Mouse (Mus musculus): Measurements from ENCODE around the gene Podxl. TPM values are rescaled to one million over a fixed set of nuclear protein-coding genes. Genes with fewer than 3 reads are reported as not detected.

Gene Podxl
- polyA plus RNA-seq, 1 experiment: 0.60 TPM

GRCm38 (mm10) chr6:31556460-31557100 is 7.2 kb downstream of the Podxl start:
- peak overlapping the region; percentile 10 for H3K4me2 ChIP-seq (ENCODE audit: low read depth)
- no peaks in the 10 kb centered on the region for H3K36me3 ChIP-seq (ENCODE audit: control insufficient read depth, insufficient read depth)
- H3K27me3 ChIP-seq (ENCODE audit: control insufficient read depth, insufficient read depth, insufficient read length): no peaks in the 10 kb centered on the region
- H3K4me3 ChIP-seq: no peak overlapping the region
- TF ChIP-seq MYOG (IDR thresholded peaks at IDR 0.05; ENCODE audit: control insufficient read depth in 1 of 3, insufficient read depth in 1 of 3, insufficient read length in 2 of 3, low read depth in 2 of 3) (no peak), CEBPB (IDR thresholded peaks at IDR 0.05; ENCODE audit: insufficient read depth, poor library complexity, severe bottlenecking) (no peak), POLR2AphosphoS2 (IDR thresholded peaks at IDR 0.05; ENCODE audit: insufficient read length, low read depth) (no peak), TCF3 (IDR thresholded peaks at IDR 0.05; ENCODE audit: insufficient read length, low read depth) (no peak)
- no peak overlapping the region for H3ac ChIP-seq (ENCODE audit: control insufficient read depth, insufficient read length)
- H3K79me2 ChIP-seq (ENCODE audit: control insufficient read depth, insufficient read depth): no peaks in the 10 kb centered on the region

GRCm38 (mm10) chr6:31550876-31551532 is 12.8 kb downstream of the Podxl start:
- H3K79me2 ChIP-seq (ENCODE audit: control insufficient read depth, insufficient read depth): no peaks in the 10 kb centered on the region
- H3K36me3 ChIP-seq (ENCODE audit: control insufficient read depth, insufficient read depth): no peaks in the 10 kb centered on the region
- H3K4me2 ChIP-seq (ENCODE audit: low read depth): no peak overlapping the region
- no peak overlapping the region for H3K4me3 ChIP-seq
- no peaks in the 10 kb centered on the region for H3K27me3 ChIP-seq (ENCODE audit: control insufficient read depth, insufficient read depth, insufficient read length)
- H3ac ChIP-seq (ENCODE audit: control insufficient read depth, insufficient read length): no peak overlapping the region
- TF ChIP-seq MAX (IDR thresholded peaks at IDR 0.05; ENCODE audit: low read depth) (no peak), TCF12 (IDR thresholded peaks at IDR 0.05; ENCODE audit: insufficient read depth, poor library complexity, severe bottlenecking) (no peak), MYOG (IDR thresholded peaks at IDR 0.05; ENCODE audit: control insufficient read depth in 1 of 3, insufficient read depth in 1 of 3, insufficient read length in 2 of 3, low read depth in 2 of 3) (no peak), POLR2AphosphoS2 (IDR thresholded peaks at IDR 0.05; ENCODE audit: insufficient read length, low read depth) (no peak), E2F4 (IDR thresholded peaks at IDR 0.05; ENCODE audit: insufficient read depth) (no peak), TCF3 (IDR thresholded peaks at IDR 0.05; ENCODE audit: insufficient read length, low read depth) (no peak), CEBPB (IDR thresholded peaks at IDR 0.05; ENCODE audit: insufficient read depth, poor library complexity, severe bottlenecking) (no peak), USF1 (IDR thresholded peaks at IDR 0.05; ENCODE audit: low read depth) (no peak), REST (IDR thresholded peaks at IDR 0.05; ENCODE audit: insufficient read depth, insufficient read length) (no peak), SRF (IDR thresholded peaks at IDR 0.05; ENCODE audit: control insufficient read depth, insufficient read length, low read depth) (no peak), POLR2A (IDR thresholded peaks at IDR 0.05; ENCODE audit: insufficient read length, low read depth) (no peak), MYOD1 (IDR thresholded peaks at IDR 0.05; ENCODE audit: control insufficient read depth in 1 of 3, insufficient read length in 2 of 3, low read depth in 2 of 3) (no peak)

GRCm38 (mm10) chr6:31549361-31550051 is 14.3 kb downstream of the Podxl start:
- Histone ChIP-seq H3K4me2 (ENCODE audit: low read depth) (no peak overlapping the region), H3K4me3 (no peak overlapping the region)
- TF ChIP-seq POLR2A (IDR thresholded peaks at IDR 0.05; ENCODE audit: insufficient read length, low read depth) (no peak), USF1 (IDR thresholded peaks at IDR 0.05; ENCODE audit: low read depth) (no peak), TCF12 (IDR thresholded peaks at IDR 0.05; ENCODE audit: insufficient read depth, poor library complexity, severe bottlenecking) (no peak), TCF3 (IDR thresholded peaks at IDR 0.05; ENCODE audit: insufficient read length, low read depth) (no peak), MAX (IDR thresholded peaks at IDR 0.05; ENCODE audit: low read depth) (no peak), MYOG (IDR thresholded peaks at IDR 0.05; ENCODE audit: control insufficient read depth in 1 of 3, insufficient read depth in 1 of 3, insufficient read length in 2 of 3, low read depth in 2 of 3) (peak in 1 of 3 experiments; percentile 13), SRF (IDR thresholded peaks at IDR 0.05; ENCODE audit: control insufficient read depth, insufficient read length, low read depth) (no peak), POLR2AphosphoS2 (IDR thresholded peaks at IDR 0.05; ENCODE audit: insufficient read length, low read depth) (no peak), MYOD1 (IDR thresholded peaks at IDR 0.05; ENCODE audit: control insufficient read depth in 1 of 3, insufficient read length in 2 of 3, low read depth in 2 of 3) (peak in 1 of 3 experiments; percentile 8)

GRCm38 (mm10) chr6:31544318-31544717 is 19.5 kb downstream of the Podxl start:
- no peak overlapping the region for H3K4me2 ChIP-seq (ENCODE audit: low read depth)
- no peaks in the 10 kb centered on the region for H3K27me3 ChIP-seq (ENCODE audit: control insufficient read depth, insufficient read depth, insufficient read length)
- no peaks in the 10 kb centered on the region for H3K79me2 ChIP-seq (ENCODE audit: control insufficient read depth, insufficient read depth)
- H3ac ChIP-seq (ENCODE audit: control insufficient read depth, insufficient read length): no peak overlapping the region
- H3K4me3 ChIP-seq: no peak overlapping the region
- H3K36me3 ChIP-seq (ENCODE audit: control insufficient read depth, insufficient read depth): no peaks in the 10 kb centered on the region
- TF ChIP-seq POLR2A (IDR thresholded peaks at IDR 0.05; ENCODE audit: insufficient read length, low read depth): no peak
- no peak for TF ChIP-seq SRF (IDR thresholded peaks at IDR 0.05; ENCODE audit: control insufficient read depth, insufficient read length, low read depth)
- no peak for TF ChIP-seq CEBPB (IDR thresholded peaks at IDR 0.05; ENCODE audit: insufficient read depth, poor library complexity, severe bottlenecking)
- no peak for TF ChIP-seq REST (IDR thresholded peaks at IDR 0.05; ENCODE audit: insufficient read depth, insufficient read length)
- no peak for TF ChIP-seq MYOG (IDR thresholded peaks at IDR 0.05; ENCODE audit: control insufficient read depth in 1 of 3, insufficient read depth in 1 of 3, insufficient read length in 2 of 3, low read depth in 2 of 3)
- no peak for TF ChIP-seq E2F4 (IDR thresholded peaks at IDR 0.05; ENCODE audit: insufficient read depth)
- no peak for TF ChIP-seq MAX (IDR thresholded peaks at IDR 0.05; ENCODE audit: low read depth)
- TF ChIP-seq TCF3 (IDR thresholded peaks at IDR 0.05; ENCODE audit: insufficient read length, low read depth): no peak
- TF ChIP-seq MYOD1 (IDR thresholded peaks at IDR 0.05; ENCODE audit: control insufficient read depth in 1 of 3, insufficient read length in 2 of 3, low read depth in 2 of 3): no peak
- TF ChIP-seq TCF12 (IDR thresholded peaks at IDR 0.05; ENCODE audit: insufficient read depth, poor library complexity, severe bottlenecking): no peak
- TF ChIP-seq USF1 (IDR thresholded peaks at IDR 0.05; ENCODE audit: low read depth): no peak
- TF ChIP-seq POLR2AphosphoS2 (IDR thresholded peaks at IDR 0.05; ENCODE audit: insufficient read length, low read depth): no peak

More at GRCm38 (mm10) chr6:31549361-31550051, 14.3 kb downstream of the Podxl start:
- Histone ChIP-seq H3ac (ENCODE audit: control insufficient read depth, insufficient read length) (no peak overlapping the region), H3K27me3 (ENCODE audit: control insufficient read depth, insufficient read depth, insufficient read length) (no peaks in the 10 kb centered on the region), H3K36me3 (ENCODE audit: control insufficient read depth, insufficient read depth) (no peaks in the 10 kb centered on the region), H3K79me2 (ENCODE audit: control insufficient read depth, insufficient read depth) (no peaks in the 10 kb centered on the region)
